Mouse (Mus musculus) limb, embryonic 11.5 days (tissue): ENCODE data around the gene Cd52. TPM values are rescaled to one million over a fixed set of nuclear protein-coding genes. Genes with fewer than 3 reads are reported as not detected.

ENCODE experiments used
- ATAC-seq: fragments of 200-750 bp; cut with Nextera tagmentation; 2 replicates; pipeline ENCODE4 v1.8.0; 2017; ENCODE audit warnings: low read depth; ENCODE audit not compliant: insufficient number of reproducible peaks, low FRiP score, low TSS enrichment
- DNase-seq: peaks from one replicate; pipeline ENCODE4 v3.0.0-alpha.2; 2015; ENCODE audit warnings: low spot score
- H3K27ac ChIP-seq: fragments of 300-500 bp; sonication (generic); replicated peaks from 2 replicates; pipeline ENCODE4 v1.5.1; 2014; ENCODE audit warnings: low read depth, mild to moderate bottlenecking, low read length
- H3K27me3 ChIP-seq: fragments of 300-500 bp; sonication (generic); 2 replicates; pipeline ENCODE4 v1.6.1; 2014; ENCODE audit warnings: mild to moderate bottlenecking, low read length, mixed read lengths; ENCODE audit not compliant: control insufficient read depth, insufficient read depth
- H3K36me3 ChIP-seq: fragments of 300-500 bp; sonication (generic); 2 replicates; pipeline ENCODE4 v1.6.1; 2014; ENCODE audit warnings: mild to moderate bottlenecking, low read length, moderate library complexity, mixed read lengths; ENCODE audit not compliant: control insufficient read depth, insufficient read depth
- H3K4me1 ChIP-seq: fragments of 300-500 bp; sonication (generic); 2 replicates; pipeline ENCODE4 v1.6.1; 2014; ENCODE audit warnings: low read length, mixed read lengths; ENCODE audit not compliant: control insufficient read depth, insufficient read depth
- H3K4me2 ChIP-seq: fragments of 300-500 bp; sonication (generic); 2 replicates; pipeline ENCODE4 v1.6.1; 2014; ENCODE audit warnings: low read depth, mild to moderate bottlenecking, moderate library complexity; ENCODE audit not compliant: severe bottlenecking
- H3K4me3 ChIP-seq: fragments of 300-500 bp; sonication (generic); 2 replicates; pipeline ENCODE4 v1.5.1; 2014; ENCODE audit warnings: low read depth, low read length
- H3K9ac ChIP-seq: fragments of 300-500 bp; sonication (generic); 2 replicates; pipeline ENCODE4 v1.6.1; 2014; ENCODE audit warnings: mild to moderate bottlenecking, low read length
- H3K9me3 ChIP-seq: fragments of 300-500 bp; sonication (generic); 2 replicates; pipeline ENCODE4 v1.6.1; 2016; ENCODE audit warnings: low read length; ENCODE audit not compliant: control insufficient read depth
- WGBS: fragments of 180-500 bp; shearing (Covaris S2); extraction: QIAGEN DNeasy Blood & Tissue Kit; methylation state at CpG from one replicate; pipeline ENCODE4 v1.1.7; 2014; 5-methylcytosine and 5-hydroxymethylcytosine counted together
- polyA plus RNA-seq: library from polyadenylated mRNA; unstranded; fragments of >200 nt; fragmentation: Nextera tagmentation; extraction: Ambion mirVana; gene quantifications from 2 replicates; pipeline ENCODE4 v1.2.1, GENCODE M21; 2014

The Cd52 gene
- polyA plus RNA-seq, 1 experiment from 2014 or later = 6.2 TPM

DNA sequence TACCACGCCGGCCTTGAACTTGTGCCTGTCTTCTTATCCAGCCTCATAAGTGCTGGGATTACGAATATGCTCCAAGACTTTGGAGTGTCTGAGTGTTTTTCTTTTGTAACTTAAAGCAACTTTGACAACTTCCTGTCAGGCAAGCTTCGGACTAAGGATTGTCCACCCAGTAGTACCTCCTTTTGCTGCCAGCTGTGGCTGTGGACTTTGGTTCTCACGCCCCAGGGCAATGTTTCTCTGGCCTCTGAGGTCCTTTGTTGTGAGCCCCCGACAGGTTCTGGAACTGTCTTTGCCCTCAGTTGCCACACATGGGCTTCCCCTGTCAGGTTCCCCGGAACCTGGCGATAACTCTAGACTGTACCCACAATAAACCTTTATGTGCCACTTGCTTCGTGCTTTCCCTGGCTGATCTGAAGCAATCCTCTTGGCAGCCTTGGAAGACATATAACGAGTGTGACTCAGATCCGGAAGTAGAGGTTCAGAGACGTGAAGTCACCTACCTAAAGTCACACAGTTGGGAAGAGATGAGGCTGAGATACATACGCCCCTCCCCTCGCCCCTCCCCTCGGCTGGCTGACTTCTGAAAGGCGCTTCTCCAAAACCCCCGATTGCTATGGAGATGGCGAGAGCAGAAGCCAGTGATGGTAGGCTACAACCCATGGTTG lies 33.6 kb downstream of the Cd52 start:
- no peak overlapping the region for H3K4me3 ChIP-seq
- no peak for ATAC-seq

DNA sequence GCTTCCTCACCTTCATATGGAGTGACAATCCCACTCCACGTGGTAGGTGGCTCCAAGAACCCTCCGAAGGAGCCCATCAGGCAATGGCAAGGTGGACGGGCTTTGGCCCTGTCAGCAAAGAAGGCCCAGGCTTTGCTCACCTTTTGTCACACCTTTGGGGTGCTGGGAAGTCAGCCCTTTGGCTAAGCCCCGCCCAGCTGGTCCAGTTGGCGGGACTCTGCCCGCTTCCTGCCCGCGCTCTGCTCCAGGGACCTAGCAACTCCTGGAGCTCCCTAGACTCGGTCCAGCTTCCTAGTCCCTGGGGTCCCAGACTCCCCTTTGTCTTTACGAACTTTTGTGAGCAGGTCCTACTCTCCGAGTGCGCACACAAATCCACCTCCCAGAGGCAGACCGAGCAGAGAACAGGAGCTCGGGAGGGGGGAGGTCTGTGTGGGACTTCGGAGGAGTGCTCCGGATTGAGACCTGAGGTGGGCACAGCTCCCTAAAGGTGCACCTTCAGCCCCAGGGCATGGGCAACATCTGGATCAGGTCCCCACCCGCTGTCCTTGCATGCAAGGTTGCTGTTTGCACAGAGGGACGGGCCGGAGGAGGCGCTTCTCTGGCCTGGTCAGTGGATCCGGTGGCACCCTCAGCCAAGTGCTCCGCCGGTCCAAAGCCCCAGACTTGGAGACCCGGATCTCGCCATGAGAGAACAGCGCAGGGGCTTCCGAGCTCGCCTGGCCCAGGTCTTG lies 34.6 kb downstream of the Cd52 start, which contains the start of gene Crybg2:
TSS of gene Crybg2 (plus strand) at position 681 of the 731 bp plus-strand sequence.
- Histone ChIP-seq H3K4me3 (no peak within 1 kb of the TSS), H3K9ac (no peak within 1 kb of the TSS), H3K4me2 (no peak within 1 kb of the TSS), H3K9me3 (no peaks in the 10 kb centered on the region), H3K4me1 (no peaks in the 10 kb centered on the region), H3K27me3 (0 out of 2 replicates have a peak, but pooled peaks cover 5% of the 10 kb centered on the region), H3K27ac (no peak within 1 kb of the TSS), H3K36me3 (no peaks in the 10 kb centered on the region)
- 32% methylated on average over 28 of the region's 28 CpGs for WGBS
- ATAC-seq (no peak), DNase-seq (no peak)

More for the DNA sequence above, 33.6 kb downstream of the Cd52 start:
- H3K9me3 ChIP-seq = no peaks in the 10 kb centered on the region
- no peak overlapping the region for H3K4me2 ChIP-seq
- H3K9ac ChIP-seq = no peak overlapping the region
- no peak overlapping the region for H3K27ac ChIP-seq
- DNase-seq = no peak
- peaks cover 10% of the 10 kb centered on the region; the same call in 1 of the 2 replicates for H3K27me3 ChIP-seq
- H3K36me3 ChIP-seq = no peaks in the 10 kb centered on the region
- 60% methylated on average over 18 of the region's 18 CpGs for WGBS
- no peaks in the 10 kb centered on the region for H3K4me1 ChIP-seq

DNA sequence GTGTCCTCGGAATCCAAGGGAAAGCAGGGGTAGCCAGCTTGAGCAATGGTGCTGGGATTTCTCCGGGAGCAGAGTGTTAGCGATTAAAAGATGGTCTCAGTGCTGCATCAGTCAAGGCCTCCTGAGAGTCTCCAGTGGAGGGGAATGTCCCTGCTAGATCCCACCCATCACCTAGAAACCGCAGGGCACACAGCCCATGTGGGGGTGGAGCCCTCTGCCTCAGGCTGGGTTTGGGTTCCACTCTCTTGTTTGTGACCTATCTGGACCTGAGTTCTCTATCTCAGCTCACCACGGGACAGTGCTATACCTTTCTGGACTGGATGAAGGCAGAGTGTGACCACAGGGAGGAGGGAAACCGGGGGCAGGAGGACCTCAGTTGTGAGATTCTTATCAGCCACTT lies 36.0 kb downstream of the Cd52 start:
- DNase-seq (no peak), ATAC-seq (no peak)
- H3K9me3 ChIP-seq = no peaks in the 10 kb centered on the region
- no peaks in the 10 kb centered on the region for H3K36me3 ChIP-seq
- H3K4me3 ChIP-seq = no peak overlapping the region
- no peak overlapping the region for H3K9ac ChIP-seq
- 78% methylated on average over 6 of the region's 6 CpGs for WGBS
- H3K27me3 ChIP-seq = 0 out of 2 replicates have a peak, but pooled peaks cover 3% of the 10 kb centered on the region
- no peak overlapping the region for H3K27ac ChIP-seq
- H3K4me2 ChIP-seq = no peak overlapping the region
- H3K4me1 ChIP-seq = no peaks in the 10 kb centered on the region

DNA sequence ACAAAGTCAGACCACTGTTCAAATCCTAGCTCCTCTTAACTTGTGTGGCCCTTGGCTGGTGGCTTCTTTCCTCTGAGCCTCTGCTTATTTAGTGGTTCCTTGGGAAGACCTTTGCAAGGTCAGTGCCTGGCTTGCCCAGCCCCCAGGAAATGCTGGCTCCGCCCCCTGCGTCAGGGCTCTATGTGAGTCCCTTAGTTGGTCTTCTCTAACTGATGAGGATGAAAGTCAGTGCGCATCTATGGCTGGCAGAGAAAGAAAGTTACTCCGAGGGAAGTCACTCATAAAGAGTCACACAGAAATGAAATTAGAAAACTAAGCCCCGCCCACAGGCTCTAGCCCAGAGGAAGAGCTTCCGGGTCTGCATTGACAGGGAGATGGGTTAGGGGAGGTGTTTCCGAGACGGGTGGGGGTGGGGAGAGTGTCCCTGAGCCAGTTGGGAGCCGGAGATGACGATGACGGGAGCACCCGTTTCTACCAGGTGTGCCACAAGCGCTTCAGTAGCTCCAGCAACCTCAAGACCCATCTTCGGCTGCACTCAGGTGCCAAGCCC lies 36.6 kb downstream of the Cd52 start:
- DNase-seq (no peak), ATAC-seq (no peak)
- 20% methylated on average over 14 of the region's 14 CpGs for WGBS
- H3K36me3 ChIP-seq = no peaks in the 10 kb centered on the region
- H3K27ac ChIP-seq = no peak overlapping the region
- H3K4me3 ChIP-seq = no peak overlapping the region
- no peaks in the 10 kb centered on the region for H3K9me3 ChIP-seq
- no peak overlapping the region for H3K4me2 ChIP-seq
- no peak overlapping the region for H3K9ac ChIP-seq
- 0 out of 2 replicates have a peak, but pooled peaks cover 3% of the 10 kb centered on the region for H3K27me3 ChIP-seq
- H3K4me1 ChIP-seq = no peaks in the 10 kb centered on the region

DNA sequence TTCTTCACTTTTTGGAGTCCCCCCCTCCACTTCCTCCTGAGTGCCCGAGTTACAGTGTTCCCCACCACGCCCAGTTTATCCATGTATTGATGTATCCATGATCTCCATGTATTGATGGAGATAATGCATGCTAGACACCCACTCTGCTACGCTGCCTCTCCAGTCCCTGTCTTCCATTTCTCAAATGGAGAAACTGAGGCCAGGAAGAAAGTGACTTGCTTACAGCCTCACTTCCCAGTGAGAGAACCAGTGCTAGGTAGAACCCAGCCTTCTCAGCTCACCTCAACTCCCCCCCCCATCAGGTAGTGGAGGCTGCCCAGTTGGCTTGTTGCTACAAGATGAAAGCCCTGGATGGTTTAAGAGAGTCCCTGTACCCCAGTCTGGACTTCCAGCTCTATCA lies 41.3 kb downstream of the Cd52 start, which contains the start of gene Zfp683:
TSS of gene Zfp683 (plus strand) at position 301 of the 400 bp plus-strand sequence.
- no peak for ATAC-seq
- Histone ChIP-seq H3K36me3 (no peaks in the 10 kb centered on the region), H3K27me3 (no peaks in the 10 kb centered on the region), H3K9me3 (no peaks in the 10 kb centered on the region; the same call in 1 of the 2 replicates), H3K27ac (no peak within 1 kb of the TSS), H3K4me1 (no peaks in the 10 kb centered on the region), H3K4me3 (no peak within 1 kb of the TSS), H3K9ac (no peak within 1 kb of the TSS), H3K4me2 (no peak within 1 kb of the TSS)
- DNase-seq = no peak
- 84% methylated on average over 3 of the region's 3 CpGs for whole genome bisulfite sequencing

DNA sequence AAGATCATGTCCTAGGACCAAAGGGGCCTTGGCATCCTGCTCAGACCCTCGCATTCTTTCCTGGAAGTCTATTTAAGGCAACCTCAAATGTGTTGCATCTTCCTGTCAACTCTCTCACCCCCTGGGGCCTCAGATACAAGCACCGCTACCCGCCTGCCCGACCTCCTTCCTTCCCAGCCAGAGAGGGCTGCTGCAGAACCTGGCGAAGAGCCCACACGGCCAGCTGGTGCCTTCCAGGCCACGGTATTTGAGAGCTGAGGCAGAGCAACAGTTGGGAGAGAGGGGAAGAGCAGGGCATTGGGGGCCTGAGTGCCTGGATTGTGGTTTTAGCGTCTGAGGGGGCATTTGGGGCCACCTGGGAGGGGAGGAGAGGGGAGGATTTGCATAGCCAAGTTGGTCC lies 42.3 kb downstream of the Cd52 start:
- Histone ChIP-seq H3K4me1 (no peaks in the 10 kb centered on the region), H3K9me3 (no peaks in the 10 kb centered on the region; the same call in 1 of the 2 replicates), H3K4me3 (no peak overlapping the region), H3K9ac (no peak overlapping the region), H3K4me2 (no peak overlapping the region), H3K27ac (no peak overlapping the region), H3K36me3 (no peaks in the 10 kb centered on the region), H3K27me3 (no peaks in the 10 kb centered on the region)
- DNase-seq = no peak
- WGBS = 43% methylated on average over 8 of the region's 8 CpGs
- no peak for ATAC-seq

DNA sequence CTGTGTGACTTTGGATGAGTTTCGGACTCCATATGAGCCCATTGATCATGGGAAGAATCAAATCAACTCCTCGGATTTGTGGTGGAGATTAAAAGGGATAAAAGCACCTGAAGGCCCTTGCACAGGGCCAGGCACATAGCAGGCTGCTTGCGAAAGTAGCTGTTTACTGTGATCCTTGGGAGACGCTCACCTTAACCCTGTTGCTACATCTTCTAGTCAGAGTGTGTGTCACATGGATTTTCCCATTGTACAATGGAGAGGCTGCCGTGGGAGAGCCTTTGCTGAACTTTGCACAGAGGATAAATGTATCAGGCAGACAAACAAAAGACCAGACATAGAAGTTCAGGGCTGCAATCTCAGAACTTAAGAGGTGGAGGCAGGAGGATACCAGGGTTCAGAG lies 43.0 kb downstream of the Cd52 start:
- no peak overlapping the region for H3K4me2 ChIP-seq
- H3K4me1 ChIP-seq = no peaks in the 10 kb centered on the region
- H3K4me3 ChIP-seq = no peak overlapping the region
- H3K27me3 ChIP-seq = no peaks in the 10 kb centered on the region
- DNase-seq (no peak), ATAC-seq (no peak)
- H3K27ac ChIP-seq = no peak overlapping the region
- H3K36me3 ChIP-seq = no peaks in the 10 kb centered on the region
- no peaks in the 10 kb centered on the region; the same call in 1 of the 2 replicates for H3K9me3 ChIP-seq
- H3K9ac ChIP-seq = no peak overlapping the region
- WGBS = 84% methylated on average over 5 of the region's 5 CpGs

DNA sequence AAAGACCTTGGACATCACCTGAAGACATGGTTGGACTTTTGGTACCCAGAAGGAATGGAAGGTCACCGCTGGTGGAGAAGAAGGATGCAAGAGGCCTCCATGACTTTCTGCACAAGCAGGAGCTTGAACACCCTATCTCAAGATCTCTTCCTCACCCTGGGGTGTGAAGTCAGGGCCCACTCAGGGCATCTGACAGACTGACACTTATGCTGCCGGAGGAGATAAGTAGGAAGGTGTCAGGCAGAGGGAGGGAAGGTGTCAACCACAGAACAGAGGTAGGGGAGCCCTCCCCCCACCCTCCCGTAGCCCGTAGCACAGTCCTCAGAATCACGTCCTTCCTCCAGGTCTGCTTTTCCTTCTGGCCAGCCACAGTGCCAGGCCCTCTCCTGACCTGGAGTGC lies 47.2 kb downstream of the Cd52 start:
- Histone ChIP-seq H3K36me3 (no peaks in the 10 kb centered on the region), H3K9ac (no peak overlapping the region), H3K27me3 (no peaks in the 10 kb centered on the region), H3K9me3 (no peaks in the 10 kb centered on the region; the same call in 1 of the 2 replicates), H3K4me1 (no peaks in the 10 kb centered on the region), H3K27ac (no peak overlapping the region), H3K4me2 (no peak overlapping the region), H3K4me3 (no peak overlapping the region)
- 42% methylated on average over 5 of the region's 5 CpGs for WGBS
- ATAC-seq = no peak
- no peak for DNase-seq
